Mouse (Mus musculus): ENCODE data around the gene Pkd1l3. TPM values are rescaled to one million over a fixed set of nuclear protein-coding genes. Genes with fewer than 3 reads are reported as not detected.

The Pkd1l3 gene
- polyA plus RNA-seq, 1 experiment from 2014 or later = 0.28 TPM

- DNase-seq = no peak
- H3K9ac ChIP-seq (replicated peaks) = no peak overlapping the region
Measured at GRCm38 (mm10) chr8:109662328-109662727, 48.0 kb downstream of the Pkd1l3 start.

DNA sequence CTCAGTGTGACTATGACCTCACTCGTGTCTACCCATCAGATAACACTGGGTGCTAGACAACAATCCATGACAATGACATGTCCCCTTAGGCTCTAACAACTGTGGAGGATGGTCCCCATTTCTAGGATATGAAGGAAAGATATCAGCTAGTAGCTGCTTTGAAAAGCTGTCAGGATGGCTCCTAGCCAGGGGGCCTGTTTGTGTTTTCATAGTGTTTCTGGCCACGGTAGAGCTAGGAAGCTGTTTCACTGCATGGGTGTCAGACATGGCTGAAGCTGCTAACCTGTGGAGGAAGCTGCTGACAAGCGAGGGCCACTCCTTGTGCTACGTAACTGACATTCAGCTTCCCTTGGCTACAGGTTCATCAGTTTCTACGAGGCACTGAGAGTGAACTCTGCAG lies 52.3 kb downstream of the Pkd1l3 start:
- DNase-seq (no peak), ATAC-seq (no peak)

More at GRCm38 (mm10) chr8:109662328-109662727, 48.0 kb downstream of the Pkd1l3 start:
- Histone ChIP-seq H3K4me2 (ENCODE audit: low read depth, low read length) (no peak overlapping the region), H3K27ac (ENCODE audit: low read depth) (no peak overlapping the region), H3K4me3 (ENCODE audit: low read depth, low read length) (no peak overlapping the region), H3K27me3 (ENCODE audit: insufficient read depth, low read length) (no peaks in the 10 kb centered on the region), H3K9me3 (ENCODE audit: low read length) (no peaks in the 10 kb centered on the region), H3K36me3 (replicated peaks; ENCODE audit: insufficient read depth, low read length) (no peaks in the 10 kb centered on the region; the same call in 1 of the 2 replicates), H3K4me1 (ENCODE audit: insufficient read depth) (no peaks in the 10 kb centered on the region)
- TF ChIP-seq EP300 (IDR thresholded peaks at IDR 0.05; ENCODE audit: low read depth) (no peak), CTCF (IDR thresholded peaks at IDR 0.05; ENCODE audit: low read depth) (no peak)
- WGBS (ENCODE audit: insufficient replicate concordance) = 77% methylated on average over 3 of the region's 3 CpGs
- no peak for ATAC-seq

GRCm38 (mm10) chr8:109672656-109673055 lies 58.3 kb downstream of the Pkd1l3 start:
- no peaks in the 10 kb centered on the region for H3K4me1 ChIP-seq (ENCODE audit: insufficient read depth)
- H3K9me3 ChIP-seq (ENCODE audit: low read length) = no peaks in the 10 kb centered on the region
- H3K4me2 ChIP-seq (ENCODE audit: low read depth, low read length) = no peak overlapping the region
- H3K36me3 ChIP-seq (replicated peaks; ENCODE audit: insufficient read depth, low read length) = peaks cover 69% of the 10 kb centered on the region
- DNase-seq (no peak), ATAC-seq (no peak)
- H3K27ac ChIP-seq (ENCODE audit: low read depth) = no peak overlapping the region
- no peak for TF ChIP-seq CTCF (IDR thresholded peaks at IDR 0.05; ENCODE audit: low read depth)
- no peak for TF ChIP-seq EP300 (IDR thresholded peaks at IDR 0.05; ENCODE audit: low read depth)
- WGBS (ENCODE audit: insufficient replicate concordance) = 91% methylated on average over 5 of the region's 5 CpGs
- H3K27me3 ChIP-seq (ENCODE audit: insufficient read depth, low read length) = no peaks in the 10 kb centered on the region
- H3K9ac ChIP-seq (replicated peaks) = no peak overlapping the region
- no peak overlapping the region for H3K4me3 ChIP-seq (ENCODE audit: low read depth, low read length)

More for the DNA sequence above, 52.3 kb downstream of the Pkd1l3 start:
- H3K27ac ChIP-seq (ENCODE audit: low read depth) = no peak overlapping the region
- no peak overlapping the region for H3K9ac ChIP-seq (replicated peaks)
- no peaks in the 10 kb centered on the region for H3K27me3 ChIP-seq (ENCODE audit: insufficient read depth, low read length)
- H3K36me3 ChIP-seq (replicated peaks; ENCODE audit: insufficient read depth, low read length) = peaks cover 22% of the 10 kb centered on the region
- 85% methylated on average over 5 of the region's 5 CpGs for WGBS (ENCODE audit: insufficient replicate concordance)
- no peak overlapping the region for H3K4me2 ChIP-seq (ENCODE audit: low read depth, low read length)
- H3K4me1 ChIP-seq (ENCODE audit: insufficient read depth) = no peaks in the 10 kb centered on the region
- H3K4me3 ChIP-seq (ENCODE audit: low read depth, low read length) = no peak overlapping the region
- no peaks in the 10 kb centered on the region for H3K9me3 ChIP-seq (ENCODE audit: low read length)
- TF ChIP-seq CTCF (IDR thresholded peaks at IDR 0.05; ENCODE audit: low read depth) (no peak), EP300 (IDR thresholded peaks at IDR 0.05; ENCODE audit: low read depth) (no peak)

GRCm38 (mm10) chr8:109673596-109673995 lies 59.3 kb downstream of the Pkd1l3 start:
- TF ChIP-seq CTCF (IDR thresholded peaks at IDR 0.05; ENCODE audit: low read depth) = no peak
- no peaks in the 10 kb centered on the region for H3K27me3 ChIP-seq (ENCODE audit: insufficient read depth, low read length)
- H3K36me3 ChIP-seq (replicated peaks; ENCODE audit: insufficient read depth, low read length) = peaks cover 73% of the 10 kb centered on the region
- no peak for ATAC-seq
- no peak for DNase-seq
- H3K4me2 ChIP-seq (ENCODE audit: low read depth, low read length) = no peak overlapping the region
- 83% methylated on average over 2 of the region's 2 CpGs for WGBS (ENCODE audit: insufficient replicate concordance)
- no peaks in the 10 kb centered on the region for H3K9me3 ChIP-seq (ENCODE audit: low read length)
- H3K27ac ChIP-seq (ENCODE audit: low read depth) = no peak overlapping the region
- H3K9ac ChIP-seq (replicated peaks) = no peak overlapping the region
- H3K4me1 ChIP-seq (ENCODE audit: insufficient read depth) = no peaks in the 10 kb centered on the region
- no peak overlapping the region for H3K4me3 ChIP-seq (ENCODE audit: low read depth, low read length)

DNA sequence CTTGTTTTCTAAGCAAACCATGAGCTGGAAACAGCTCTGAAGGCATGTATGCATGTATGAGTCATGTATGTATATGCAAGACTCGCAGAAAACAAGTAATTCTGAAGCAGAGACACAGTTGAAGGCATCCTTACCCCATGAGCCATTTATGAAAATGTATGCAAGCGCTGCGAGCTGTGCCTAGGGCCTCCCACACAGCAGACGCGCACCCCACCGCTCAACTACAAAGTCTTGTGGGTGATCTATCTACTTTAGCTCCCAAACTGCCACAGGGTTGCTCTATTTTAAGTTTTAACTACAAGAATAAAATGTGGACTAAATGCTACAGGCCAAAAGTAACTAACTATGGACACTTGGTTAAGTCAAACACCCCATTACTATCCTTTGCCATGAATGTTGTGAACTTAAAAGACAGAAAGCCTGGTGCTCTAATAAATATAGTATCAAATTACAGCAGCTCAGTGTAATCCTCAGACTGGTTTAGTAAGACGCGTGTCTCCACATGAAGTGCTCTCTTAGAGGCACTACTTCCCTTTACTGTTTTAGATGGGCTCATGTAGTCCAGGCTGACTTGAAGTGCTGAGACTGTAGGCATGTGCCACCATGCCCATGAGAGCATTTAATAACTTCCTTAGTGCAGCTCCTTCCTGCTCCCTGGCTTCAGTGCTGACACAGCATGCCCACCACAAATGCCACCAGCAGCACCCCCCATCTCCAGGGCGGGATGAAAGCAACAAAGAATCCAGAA lies 61.8 kb downstream of the Pkd1l3 start:
- TF ChIP-seq CTCF (IDR thresholded peaks at IDR 0.05; ENCODE audit: low read depth) = no peak
- no peak for TF ChIP-seq EP300 (IDR thresholded peaks at IDR 0.05; ENCODE audit: low read depth)

GRCm38 (mm10) chr8:109681535-109681934 lies 67.2 kb downstream of the Pkd1l3 start:
- peaks cover 68% of the 10 kb centered on the region for H3K36me3 ChIP-seq (replicated peaks; ENCODE audit: insufficient read depth, low read length)
- H3K27ac ChIP-seq (ENCODE audit: low read depth) = no peak overlapping the region
- no peak overlapping the region for H3K4me3 ChIP-seq (ENCODE audit: low read depth, low read length)
- no peaks in the 10 kb centered on the region; the same call in 1 of the 2 replicates for H3K4me1 ChIP-seq (ENCODE audit: insufficient read depth)
- TF ChIP-seq EP300 (IDR thresholded peaks at IDR 0.05; ENCODE audit: low read depth) = no peak
- no peak for TF ChIP-seq CTCF (IDR thresholded peaks at IDR 0.05; ENCODE audit: low read depth)
- DNase-seq = no peak
- no peak for ATAC-seq
- H3K27me3 ChIP-seq (ENCODE audit: insufficient read depth, low read length) = no peaks in the 10 kb centered on the region
- 75% methylated on average over 3 of the region's 3 CpGs for WGBS (ENCODE audit: insufficient replicate concordance)
- H3K4me2 ChIP-seq (ENCODE audit: low read depth, low read length) = no peak overlapping the region
- H3K9ac ChIP-seq (replicated peaks) = no peak overlapping the region
- no peaks in the 10 kb centered on the region for H3K9me3 ChIP-seq (ENCODE audit: low read length)

More for the DNA sequence above, 61.8 kb downstream of the Pkd1l3 start:
- ATAC-seq = no peak
- H3K4me1 ChIP-seq (ENCODE audit: insufficient read depth) = no peaks in the 10 kb centered on the region
- no peaks in the 10 kb centered on the region for H3K9me3 ChIP-seq (ENCODE audit: low read length)
- no peak overlapping the region for H3K9ac ChIP-seq (replicated peaks)
- 93% methylated on average over 9 of the region's 9 CpGs for WGBS (ENCODE audit: insufficient replicate concordance)
- no peaks in the 10 kb centered on the region for H3K27me3 ChIP-seq (ENCODE audit: insufficient read depth, low read length)
- H3K4me2 ChIP-seq (ENCODE audit: low read depth, low read length) = no peak overlapping the region
- H3K4me3 ChIP-seq (ENCODE audit: low read depth, low read length) = no peak overlapping the region
- no peak overlapping the region for H3K27ac ChIP-seq (ENCODE audit: low read depth)
- no peak for DNase-seq
- H3K36me3 ChIP-seq (replicated peaks; ENCODE audit: insufficient read depth, low read length) = peaks cover 81% of the 10 kb centered on the region
